Mouse (Mus musculus): Measurements from ENCODE around the gene Pctp. TPM values are rescaled to one million over a fixed set of nuclear protein-coding genes. Genes with fewer than 3 reads are reported as not detected.
A peak's percentile ranks its signal among the peaks of the same experiment; 100 is the strongest.

The Pctp gene
- polyA plus RNA-seq, 1 experiment from 2014 or later: 5.1 TPM

DNA sequence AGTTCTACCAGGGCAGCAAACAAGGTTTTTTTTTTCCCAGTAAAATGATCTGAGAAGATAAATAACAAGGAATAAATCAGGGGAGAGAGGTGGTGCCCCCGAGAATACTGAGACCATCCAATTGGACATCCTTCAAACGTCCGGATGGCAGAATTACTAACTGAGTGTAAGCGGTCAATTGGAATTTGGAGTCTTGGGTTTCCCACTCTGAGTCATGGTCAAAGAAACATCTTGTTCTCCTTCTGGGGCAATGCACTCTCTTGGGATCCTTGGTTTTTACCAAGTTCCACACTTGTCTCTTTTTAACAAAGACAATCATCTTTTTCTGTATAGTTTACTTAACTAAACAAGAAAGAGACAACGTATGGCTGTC is 24.1 kb upstream of the Pctp start:
- H3K36me3 ChIP-seq (ENCODE audit: control insufficient read depth, insufficient read depth, low read length): no peaks in the 10 kb centered on the region
- WGBS: 58% methylated on average over 5 of the region's 5 CpGs
- no peak overlapping the region for H3K9ac ChIP-seq (ENCODE audit: low read depth, low read length)
- no peak overlapping the region for H3K4me3 ChIP-seq (ENCODE audit: low read depth, low read length)
- no peak overlapping the region for H3K4me2 ChIP-seq (replicated peaks; ENCODE audit: low read depth, low read length)
- H3K27ac ChIP-seq (ENCODE audit: low read depth, low read length): no peak overlapping the region
- no peaks in the 10 kb centered on the region for H3K9me3 ChIP-seq (ENCODE audit: control insufficient read depth, low read length)
- H3K27me3 ChIP-seq (ENCODE audit: control insufficient read depth, insufficient read depth, low read length): peaks cover 7% of the 10 kb centered on the region; the same call in 1 of the 2 replicates
- 0 out of 2 replicates have a peak, but pooled peaks cover 2% of the 10 kb centered on the region for H3K4me1 ChIP-seq (replicated peaks; ENCODE audit: control insufficient read depth, insufficient read depth, low read length)
- DNase-seq (ENCODE audit: low spot score) (no peak), ATAC-seq (ENCODE audit: low FRiP score) (no peak)

DNA sequence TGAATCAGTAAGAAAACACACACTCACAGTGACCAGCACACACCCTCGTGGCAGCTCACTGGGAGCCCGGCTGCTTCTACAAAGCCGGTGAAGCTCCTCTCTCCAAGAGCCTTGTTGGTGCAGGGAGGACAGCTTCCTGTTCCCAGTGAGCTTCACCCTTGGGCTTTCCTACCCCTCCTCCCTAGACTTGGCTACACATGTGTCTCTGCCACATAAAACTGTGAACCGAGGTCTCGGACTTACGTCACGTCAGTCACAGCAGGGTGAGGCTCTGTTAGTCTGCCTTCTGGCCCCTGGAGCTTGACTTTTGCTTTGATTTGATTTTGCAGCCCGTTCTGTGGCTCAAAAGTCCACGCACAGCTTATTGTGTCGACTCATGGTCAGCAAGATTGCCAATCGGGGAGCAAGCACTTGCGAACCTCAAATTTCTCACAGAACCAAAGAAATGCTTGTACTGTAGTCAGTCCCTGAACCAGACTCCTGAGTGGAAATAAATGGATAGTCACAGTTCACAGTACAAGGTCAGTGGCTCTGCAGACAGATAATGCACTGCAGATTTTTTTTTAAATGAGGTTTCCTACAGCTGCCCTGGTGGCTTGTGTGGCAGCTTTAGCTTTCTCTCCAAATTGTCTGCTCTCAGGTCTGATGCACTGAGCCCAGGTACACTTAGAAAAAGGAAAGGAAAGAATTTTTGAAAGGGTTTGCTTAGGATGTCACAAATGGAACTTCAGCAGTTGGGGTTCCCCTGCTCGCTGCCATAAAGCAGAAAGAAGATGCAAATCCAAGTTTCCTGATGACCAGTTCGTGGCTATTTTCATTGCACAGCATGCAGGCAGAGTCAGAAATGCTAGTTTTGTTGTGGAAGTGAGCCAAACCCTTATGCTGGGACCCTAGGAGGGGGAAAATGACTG is 23.5 kb upstream of the Pctp start:
- Histone ChIP-seq H3K27ac (ENCODE audit: low read depth, low read length) (no peak overlapping the region), H3K9me3 (ENCODE audit: control insufficient read depth, low read length) (no peaks in the 10 kb centered on the region), H3K4me3 (ENCODE audit: low read depth, low read length) (no peak overlapping the region), H3K4me2 (replicated peaks; ENCODE audit: low read depth, low read length) (no peak overlapping the region), H3K36me3 (ENCODE audit: control insufficient read depth, insufficient read depth, low read length) (no peaks in the 10 kb centered on the region), H3K9ac (ENCODE audit: low read depth, low read length) (no peak overlapping the region), H3K4me1 (replicated peaks; ENCODE audit: control insufficient read depth, insufficient read depth, low read length) (0 out of 2 replicates have a peak, but pooled peaks cover 2% of the 10 kb centered on the region), H3K27me3 (ENCODE audit: control insufficient read depth, insufficient read depth, low read length) (peaks cover under 1% of the 10 kb centered on the region; the same call in 1 of the 2 replicates)
- no peak for DNase-seq (ENCODE audit: low spot score)
- WGBS: 60% methylated on average over 14 of the region's 14 CpGs
- ATAC-seq (ENCODE audit: low FRiP score): no peak

DNA sequence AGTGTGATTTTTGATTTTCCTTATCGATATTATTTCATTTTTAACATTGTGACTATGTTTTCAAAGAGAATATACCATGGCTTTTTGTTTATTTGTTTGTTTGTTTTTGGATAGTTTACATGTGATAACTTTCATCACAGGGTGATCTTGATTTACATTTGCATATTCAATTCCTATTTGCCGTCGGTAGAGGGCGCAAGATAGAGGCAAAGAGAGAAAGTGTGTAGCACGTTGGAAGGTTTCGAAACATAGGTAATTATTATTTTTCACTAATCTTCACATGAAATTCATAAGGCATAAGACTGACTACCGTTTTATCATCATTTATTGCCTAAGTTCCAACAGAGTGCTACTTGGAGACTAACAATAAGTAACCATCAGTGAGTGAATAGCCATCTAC is 16.5 kb upstream of the Pctp start:
- Histone ChIP-seq H3K9me3 (ENCODE audit: control insufficient read depth, low read length) (no peaks in the 10 kb centered on the region), H3K4me2 (replicated peaks; ENCODE audit: low read depth, low read length) (no peak overlapping the region), H3K27me3 (ENCODE audit: control insufficient read depth, insufficient read depth, low read length) (no peaks in the 10 kb centered on the region), H3K4me3 (ENCODE audit: low read depth, low read length) (no peak overlapping the region), H3K4me1 (replicated peaks; ENCODE audit: control insufficient read depth, insufficient read depth, low read length) (no peaks in the 10 kb centered on the region), H3K27ac (ENCODE audit: low read depth, low read length) (no peak overlapping the region), H3K9ac (ENCODE audit: low read depth, low read length) (no peak overlapping the region), H3K36me3 (ENCODE audit: control insufficient read depth, insufficient read depth, low read length) (no peaks in the 10 kb centered on the region)
- ATAC-seq (ENCODE audit: low FRiP score) (no peak), DNase-seq (ENCODE audit: low spot score) (peak; percentile 60)
- WGBS: 27% methylated on average over 7 of the region's 7 CpGs

DNA sequence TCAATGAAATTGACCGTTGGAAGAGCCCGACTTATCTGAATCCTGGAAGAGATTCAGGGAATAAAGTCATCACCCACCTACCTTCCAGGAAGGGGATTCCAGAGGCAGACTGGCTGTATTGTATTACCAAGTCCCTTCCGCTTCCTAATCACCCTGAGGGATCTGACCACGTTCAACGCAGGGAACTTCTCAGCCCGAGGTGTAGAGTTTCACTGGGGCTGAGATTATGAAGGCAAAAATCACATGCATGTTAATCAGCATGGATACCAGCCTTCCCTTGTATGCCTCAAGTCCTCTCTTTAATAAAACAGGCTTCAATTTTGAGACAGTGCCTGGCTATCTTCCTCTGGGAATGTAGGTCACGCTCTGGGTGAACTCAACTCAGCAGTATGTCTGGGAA is 12.6 kb upstream of the Pctp start:
- no peak overlapping the region for H3K4me3 ChIP-seq (ENCODE audit: low read depth, low read length)
- no peak overlapping the region for H3K9ac ChIP-seq (ENCODE audit: low read depth, low read length)
- ATAC-seq (ENCODE audit: low FRiP score) (no peak), DNase-seq (ENCODE audit: low spot score) (no peak)
- no peaks in the 10 kb centered on the region for H3K4me1 ChIP-seq (replicated peaks; ENCODE audit: control insufficient read depth, insufficient read depth, low read length)
- no peak overlapping the region for H3K27ac ChIP-seq (ENCODE audit: low read depth, low read length)
- WGBS: 62% methylated on average over 7 of the region's 7 CpGs
- no peaks in the 10 kb centered on the region for H3K36me3 ChIP-seq (ENCODE audit: control insufficient read depth, insufficient read depth, low read length)
- no peak overlapping the region for H3K4me2 ChIP-seq (replicated peaks; ENCODE audit: low read depth, low read length)
- no peaks in the 10 kb centered on the region for H3K9me3 ChIP-seq (ENCODE audit: control insufficient read depth, low read length)
- no peaks in the 10 kb centered on the region for H3K27me3 ChIP-seq (ENCODE audit: control insufficient read depth, insufficient read depth, low read length)

DNA sequence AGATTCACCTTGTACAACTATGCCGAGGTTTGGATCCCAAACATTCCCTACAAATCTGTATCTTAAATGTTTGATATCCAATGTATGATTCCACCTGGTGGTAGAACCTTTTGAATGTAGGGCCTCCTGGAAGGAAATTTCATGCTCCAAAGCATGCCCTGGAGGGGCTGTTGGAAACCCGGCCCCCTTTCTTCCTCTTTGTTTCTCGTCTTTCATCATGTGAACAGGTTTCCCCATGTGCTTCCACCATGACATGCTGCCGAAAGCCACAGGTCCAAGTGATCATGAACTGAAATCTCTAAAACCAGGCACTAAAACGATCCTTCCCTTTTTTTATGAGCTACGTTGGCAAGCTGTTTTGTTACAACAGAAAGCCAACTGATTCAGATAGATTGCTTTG is 11.0 kb upstream of the Pctp start:
- H3K4me3 ChIP-seq (ENCODE audit: low read depth, low read length): no peak overlapping the region
- no peaks in the 10 kb centered on the region for H3K4me1 ChIP-seq (replicated peaks; ENCODE audit: control insufficient read depth, insufficient read depth, low read length)
- no peak for DNase-seq (ENCODE audit: low spot score)
- no peaks in the 10 kb centered on the region for H3K36me3 ChIP-seq (ENCODE audit: control insufficient read depth, insufficient read depth, low read length)
- H3K4me2 ChIP-seq (replicated peaks; ENCODE audit: low read depth, low read length): no peak overlapping the region
- no peak for ATAC-seq (ENCODE audit: low FRiP score)
- H3K9me3 ChIP-seq (ENCODE audit: control insufficient read depth, low read length): no peaks in the 10 kb centered on the region
- whole genome bisulfite sequencing: 90% methylated on average over 6 of the region's 6 CpGs
- no peak overlapping the region for H3K9ac ChIP-seq (ENCODE audit: low read depth, low read length)
- no peaks in the 10 kb centered on the region for H3K27me3 ChIP-seq (ENCODE audit: control insufficient read depth, insufficient read depth, low read length)
- no peak overlapping the region for H3K27ac ChIP-seq (ENCODE audit: low read depth, low read length)

DNA sequence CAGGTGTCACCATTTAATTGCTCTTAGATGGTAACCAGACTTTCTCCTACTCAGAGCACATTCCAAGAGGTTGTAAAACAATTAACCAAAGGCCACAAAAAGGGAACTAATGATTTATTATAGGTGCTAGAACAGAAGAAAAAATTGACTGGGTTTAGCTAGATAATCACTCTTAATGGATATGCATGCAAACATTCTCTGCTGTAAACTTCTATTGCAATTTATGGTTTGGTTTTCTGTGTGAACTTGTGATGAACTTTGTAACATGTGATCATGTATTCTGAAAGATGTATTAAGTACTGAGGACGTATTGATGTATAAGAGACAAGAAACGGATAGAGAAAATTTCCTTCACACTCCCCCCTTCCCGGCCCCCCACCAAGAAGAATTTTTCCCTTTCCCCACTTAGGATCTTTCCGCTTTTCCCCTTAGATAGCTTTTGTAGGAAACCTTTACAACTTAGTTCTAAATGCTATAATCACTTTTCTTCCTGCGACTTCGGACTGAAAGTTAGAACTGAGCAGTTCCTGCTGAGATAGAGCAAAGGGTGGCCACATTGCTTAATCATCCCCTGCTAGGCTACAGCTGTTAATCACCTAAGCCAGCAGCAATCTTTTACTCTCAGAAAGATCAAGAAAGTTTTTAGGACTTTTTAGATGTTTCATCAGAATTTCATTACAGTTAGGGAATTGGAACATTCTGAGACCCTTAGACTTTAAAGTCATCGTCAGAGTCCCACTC is 5.3 kb upstream of the Pctp start:
- Histone ChIP-seq H3K9ac (ENCODE audit: low read depth, low read length) (no peak overlapping the region), H3K4me2 (replicated peaks; ENCODE audit: low read depth, low read length) (no peak overlapping the region), H3K27me3 (ENCODE audit: control insufficient read depth, insufficient read depth, low read length) (no peaks in the 10 kb centered on the region), H3K9me3 (ENCODE audit: control insufficient read depth, low read length) (no peaks in the 10 kb centered on the region), H3K4me1 (replicated peaks; ENCODE audit: control insufficient read depth, insufficient read depth, low read length) (no peaks in the 10 kb centered on the region), H3K27ac (ENCODE audit: low read depth, low read length) (no peak overlapping the region), H3K4me3 (ENCODE audit: low read depth, low read length) (no peak overlapping the region), H3K36me3 (ENCODE audit: control insufficient read depth, insufficient read depth, low read length) (no peaks in the 10 kb centered on the region)
- DNase-seq (ENCODE audit: low spot score) (no peak), ATAC-seq (ENCODE audit: low FRiP score) (no peak)
- WGBS: 44% methylated on average over 7 of the region's 7 CpGs

DNA sequence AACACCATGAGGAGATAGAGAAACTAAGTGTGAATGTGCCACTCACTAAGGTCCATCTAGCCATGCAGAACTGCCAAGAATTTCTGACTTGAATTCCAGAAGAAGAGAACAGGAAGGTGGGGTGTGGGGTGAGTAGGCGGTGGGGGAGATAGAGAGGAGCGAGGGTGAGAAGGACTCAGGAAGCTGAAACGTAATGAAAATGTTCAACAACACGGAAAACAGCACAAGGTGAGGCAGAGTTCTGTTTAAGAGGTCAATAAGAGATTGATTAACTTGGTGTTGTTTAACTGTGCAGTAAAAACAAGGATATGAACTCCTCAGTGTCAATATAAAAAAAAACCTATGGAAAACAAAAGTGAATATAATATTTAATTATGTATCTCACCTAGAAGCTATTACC is 3.4 kb upstream of the Pctp start:
- no peaks in the 10 kb centered on the region for H3K4me1 ChIP-seq (replicated peaks; ENCODE audit: control insufficient read depth, insufficient read depth, low read length)
- H3K9me3 ChIP-seq (ENCODE audit: control insufficient read depth, low read length): no peaks in the 10 kb centered on the region
- H3K27ac ChIP-seq (ENCODE audit: low read depth, low read length): no peak overlapping the region
- no peak overlapping the region for H3K4me3 ChIP-seq (ENCODE audit: low read depth, low read length)
- no peak overlapping the region for H3K4me2 ChIP-seq (replicated peaks; ENCODE audit: low read depth, low read length)
- no peak overlapping the region for H3K9ac ChIP-seq (ENCODE audit: low read depth, low read length)
- no peak for ATAC-seq (ENCODE audit: low FRiP score)
- no peaks in the 10 kb centered on the region for H3K27me3 ChIP-seq (ENCODE audit: control insufficient read depth, insufficient read depth, low read length)
- H3K36me3 ChIP-seq (ENCODE audit: control insufficient read depth, insufficient read depth, low read length): no peaks in the 10 kb centered on the region
- 72% methylated on average over 4 of the region's 4 CpGs for WGBS
- no peak for DNase-seq (ENCODE audit: low spot score)

DNA sequence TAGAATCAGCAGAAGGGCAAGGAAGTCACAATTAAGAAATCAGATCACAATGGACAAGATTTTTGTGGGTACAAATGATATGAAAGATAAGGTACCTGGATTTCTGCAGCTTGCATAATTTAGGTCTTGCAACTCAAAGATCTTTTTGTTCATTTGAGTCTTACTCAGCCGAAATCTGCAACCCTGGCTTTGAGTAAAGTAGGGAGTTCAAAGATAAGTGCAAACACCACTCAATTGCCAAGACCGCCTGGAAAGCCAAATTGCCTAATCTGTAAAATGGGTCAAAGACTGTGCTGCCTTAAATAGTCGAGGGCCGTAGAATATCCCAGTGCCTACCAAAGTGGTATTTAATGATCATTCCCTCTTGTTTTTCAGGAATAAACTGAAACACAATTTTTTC is 692 bp upstream of the Pctp start:
- no peak for DNase-seq (ENCODE audit: low spot score)
- no peak for ATAC-seq (ENCODE audit: low FRiP score)
- WGBS: 93% methylated on average over 4 of the region's 4 CpGs
- H3K9me3 ChIP-seq (ENCODE audit: control insufficient read depth, low read length): no peaks in the 10 kb centered on the region
- H3K36me3 ChIP-seq (ENCODE audit: control insufficient read depth, insufficient read depth, low read length): no peaks in the 10 kb centered on the region
- H3K4me1 ChIP-seq (replicated peaks; ENCODE audit: control insufficient read depth, insufficient read depth, low read length): no peaks in the 10 kb centered on the region
- H3K4me2 ChIP-seq (replicated peaks; ENCODE audit: low read depth, low read length): no peak overlapping the region
- H3K27ac ChIP-seq (ENCODE audit: low read depth, low read length): no peak overlapping the region
- H3K27me3 ChIP-seq (ENCODE audit: control insufficient read depth, insufficient read depth, low read length): no peaks in the 10 kb centered on the region
- no peak overlapping the region for H3K9ac ChIP-seq (ENCODE audit: low read depth, low read length)
- no peak overlapping the region for H3K4me3 ChIP-seq (ENCODE audit: low read depth, low read length)

Measured in hindbrain, embryonic 11.5 days (tissue).